Mouse (Mus musculus) small intestine, adult 2 months (tissue): ENCODE results near the gene Fnd3c2. TPM values are rescaled to one million over a fixed set of nuclear protein-coding genes. Genes with fewer than 3 reads are reported as not detected.
"Not testable (repeated sequence)": the region's sequence is repeated elsewhere in the genome, so short reads cannot be mapped to it uniquely, and the experiment has no call there.

Experiments
- H3K27ac ChIP-seq: fragments of 200-500 bp; 2 replicates; pipeline ENCODE4 v1.5.1; 2012; ENCODE audit warnings: low read depth, low read length, control low read depth, inconsistent platforms; ENCODE audit not compliant: insufficient read depth
- H3K27me3 ChIP-seq: fragments of 200-500 bp; 2 replicates; pipeline ENCODE4 v1.6.1; 2012; ENCODE audit warnings: mild to moderate bottlenecking, moderate library complexity, low read length, inconsistent platforms; ENCODE audit not compliant: control insufficient read depth, insufficient read depth
- H3K36me3 ChIP-seq: fragments of 200-500 bp; 2 replicates; pipeline ENCODE4 v1.6.1; 2012; ENCODE audit warnings: mild to moderate bottlenecking, low read length, control low read depth, inconsistent platforms; ENCODE audit not compliant: control insufficient read depth, insufficient read depth
- H3K4me1 ChIP-seq: fragments of 200-500 bp; 2 replicates; pipeline ENCODE4 v1.6.1; 2012; ENCODE audit warnings: low read length, inconsistent platforms, mixed read lengths; ENCODE audit not compliant: control insufficient read depth, insufficient read depth, insufficient read length
- H3K4me3 ChIP-seq: fragments of 200-500 bp; 2 replicates; pipeline ENCODE4 v1.5.1; 2012; ENCODE audit warnings: low read depth, mild to moderate bottlenecking, control low read depth, inconsistent platforms, low read length, moderate library complexity
- CTCF ChIP-seq: fragments of 200-500 bp; IDR thresholded peaks from 2 replicates; pipeline ENCODE4 v1.5.1; 2012; ENCODE audit warnings: low read depth, mild to moderate bottlenecking, control low read depth, inconsistent platforms, low read length, moderate library complexity, mixed read lengths; ENCODE audit not compliant: insufficient replicate concordance, insufficient read length; ENCODE audit errors: extremely low read depth
- POLR2A ChIP-seq: fragments of 200-500 bp; IDR thresholded peaks from 2 replicates; pipeline ENCODE4 v1.6.1; 2012; ENCODE audit warnings: low read depth, mild to moderate bottlenecking, control low read depth, inconsistent platforms, low read length, moderate library complexity
- WGBS: fragments of 180-500 bp; shearing (Covaris S2); methylation state at CpG from one replicate; pipeline ENCODE4 v1.1.7; 2018; 5-methylcytosine and 5-hydroxymethylcytosine counted together
- polyA plus RNA-seq: library from polyadenylated mRNA; depleted of rRNA; stranded (reverse); fragments of >200 nt; gene quantifications from 2 replicates; pipeline ENCODE4 v1.2.3, GENCODE M21; 2012; rRNA removed

Fnd3c2 gene
- not detected in 2 replicates for polyA plus RNA-seq

DNA sequence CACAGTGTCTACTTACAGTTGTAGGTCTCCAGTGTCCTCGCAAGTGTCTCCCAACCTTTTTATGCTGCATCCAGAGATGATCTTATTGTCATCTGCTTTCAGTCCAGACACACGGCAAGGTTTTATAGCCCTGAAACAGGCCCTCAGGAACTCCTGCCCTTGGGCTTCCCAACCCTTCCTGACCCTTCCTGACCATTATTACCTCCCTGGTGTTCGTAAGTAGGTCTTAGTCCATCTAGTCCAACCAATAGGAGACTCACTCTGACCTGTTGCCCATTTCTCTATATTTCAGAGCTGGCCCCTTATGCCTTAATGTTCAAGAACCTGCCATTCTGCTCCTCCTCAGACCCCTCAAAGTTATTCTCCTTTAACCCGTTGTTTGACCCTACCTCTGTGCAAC, at the start of gene Fnd3c2:
Gene Fnd3c2, minus strand, starts transcription at position 101 of the 400 bp plus-strand sequence.
- H3K27ac ChIP-seq, result no peak within 1 kb of the TSS
- no peaks in the 10 kb centered on the region for H3K4me1 ChIP-seq
- no peak within 1 kb of the TSS for H3K4me3 ChIP-seq
- WGBS, result 79% methylated on average over 4 of the region's 4 CpGs
- no peaks in the 10 kb centered on the region for H3K36me3 ChIP-seq
- no peaks in the 10 kb centered on the region for H3K27me3 ChIP-seq
- no peak for TF ChIP-seq POLR2A
- TF ChIP-seq CTCF, result no peak

DNA sequence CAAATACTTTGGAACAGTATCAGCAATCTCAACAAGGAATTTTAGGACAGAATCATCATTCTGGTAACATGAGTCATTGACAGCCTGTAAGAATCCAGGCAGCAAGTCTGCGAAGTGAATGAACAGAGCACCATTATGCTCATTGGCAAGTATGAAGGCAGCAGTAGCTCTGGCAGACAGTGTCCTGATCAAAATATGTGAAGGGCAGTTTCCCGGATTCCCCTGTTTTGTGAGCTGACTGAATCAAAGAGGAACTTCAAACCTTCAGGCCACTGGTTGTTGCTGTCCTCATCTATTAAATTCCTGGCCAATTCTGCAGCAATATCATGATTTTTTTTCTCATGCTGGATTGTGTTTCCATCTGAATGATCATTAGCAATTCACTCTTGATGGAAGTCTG, 29.3 kb upstream of the Fnd3c2 start:
- H3K27ac ChIP-seq, result no peak overlapping the region
- H3K4me1 ChIP-seq, result no peaks in the 10 kb centered on the region
- H3K27me3 ChIP-seq, result no peaks in the 10 kb centered on the region
- 76% methylated on average over 2 of the region's 2 CpGs for WGBS
- no peak overlapping the region for H3K4me3 ChIP-seq
- no peaks in the 10 kb centered on the region for H3K36me3 ChIP-seq
- TF ChIP-seq POLR2A (no peak), CTCF (no peak)

DNA sequence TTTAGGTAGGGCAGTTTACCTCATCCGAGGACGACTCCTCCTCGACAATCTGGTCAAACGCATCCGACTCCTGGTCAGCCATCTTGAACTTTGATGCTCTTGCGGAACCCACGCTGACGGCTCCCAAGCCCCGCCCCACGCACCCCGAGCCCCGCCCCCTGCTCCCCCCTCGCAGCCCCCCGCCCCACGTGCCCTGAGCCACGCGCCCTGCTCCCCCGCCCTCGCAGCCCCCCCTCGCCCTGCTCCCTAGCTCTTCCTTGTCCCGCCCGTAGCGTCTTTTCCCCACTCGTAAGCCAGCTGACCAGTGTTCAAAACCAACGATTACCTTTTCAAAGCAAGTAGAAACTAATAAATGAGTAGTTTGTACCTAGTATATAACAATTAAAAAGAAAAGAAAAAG, 34.1 kb downstream of the Fnd3c2 start, which contains the start of gene Taf9b:
Gene Taf9b, minus strand, starts transcription at position 101 of the 400 bp plus-strand sequence.
- no peak within 1 kb of the TSS for H3K27ac ChIP-seq
- 93% methylated on average over 24 of the region's 25 CpGs for WGBS
- no peaks in the 10 kb centered on the region for H3K4me1 ChIP-seq
- H3K36me3 ChIP-seq, result no peaks in the 10 kb centered on the region
- no peak for TF ChIP-seq POLR2A
- TF ChIP-seq CTCF, result no peak
- no peaks in the 10 kb centered on the region for H3K27me3 ChIP-seq
- peak within 1 kb of the TSS; percentile 99; the same call in 1 of the 2 replicates for H3K4me3 ChIP-seq

DNA sequence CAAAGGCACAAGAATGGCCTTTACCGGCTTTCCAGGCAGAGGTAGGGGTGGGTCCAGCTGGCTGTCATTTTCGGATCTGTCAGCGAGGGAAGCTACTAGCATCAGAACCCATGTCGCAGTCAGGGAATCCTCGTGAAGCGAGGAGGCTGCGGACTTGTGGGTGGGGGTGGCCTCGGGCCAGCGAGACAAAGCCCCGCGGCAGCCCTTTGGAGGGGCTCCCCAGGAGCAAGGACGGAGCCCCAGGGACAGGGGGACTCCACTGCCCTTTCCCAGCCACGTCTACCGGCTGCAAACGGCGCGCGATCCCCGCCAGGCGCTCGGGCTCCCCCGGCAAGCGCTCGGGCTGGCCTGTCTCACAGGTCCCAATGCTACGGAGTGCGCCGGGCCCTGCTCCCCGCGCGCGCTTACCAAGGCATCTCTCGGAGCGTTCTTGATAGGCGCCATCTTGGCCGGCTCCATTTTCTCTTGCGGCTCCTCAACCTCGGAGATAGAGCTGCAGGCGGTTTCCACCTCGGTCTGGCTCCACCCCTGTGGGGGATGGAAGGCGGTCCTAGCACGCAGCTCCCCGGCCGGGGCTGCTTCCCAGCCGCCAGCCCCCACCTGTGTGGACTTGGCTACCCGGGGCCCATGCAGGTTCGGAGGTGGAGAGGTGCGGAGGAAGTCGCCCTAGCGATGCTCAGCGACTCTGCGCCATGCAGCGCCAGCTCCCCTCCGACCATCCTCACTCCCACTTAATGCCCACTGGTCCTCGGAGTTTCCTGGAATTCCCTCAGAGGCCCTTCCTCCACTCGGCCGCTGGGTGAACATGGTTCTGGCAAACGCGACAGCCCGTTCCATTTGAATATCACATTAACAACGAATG, 35.8 kb downstream of the Fnd3c2 start:
- Histone ChIP-seq H3K36me3 (no peaks in the 10 kb centered on the region), H3K4me1 (no peaks in the 10 kb centered on the region), H3K27me3 (no peaks in the 10 kb centered on the region), H3K27ac (peak overlapping the region; percentile 62), H3K4me3 (peak overlapping the region; percentile 99)
- 18% methylated on average over 60 of the region's 60 CpGs for WGBS
- TF ChIP-seq CTCF (no peak), POLR2A (peak; percentile 16; the same call in 1 of the 2 replicates)

DNA sequence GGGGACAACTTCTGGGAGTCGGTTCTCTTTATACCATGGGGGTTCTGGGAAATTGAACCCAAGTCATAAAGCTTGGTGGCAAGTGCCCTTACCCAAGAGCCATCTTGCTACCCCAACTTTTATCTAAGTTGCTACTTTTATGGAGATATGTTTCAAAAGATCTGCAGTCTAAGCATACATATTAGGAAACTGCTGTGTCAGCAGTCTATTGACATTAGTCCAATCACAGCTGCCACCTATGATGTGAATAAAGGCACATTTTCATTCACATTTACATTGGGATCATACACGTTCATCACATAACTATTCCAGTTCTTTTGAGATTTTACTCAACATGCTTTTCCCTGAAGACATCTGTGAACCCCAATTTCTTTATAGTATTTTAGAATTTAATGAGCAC, 46.1 kb downstream of the Fnd3c2 start:
- 83% methylated on average over 2 of the region's 2 CpGs for WGBS
- Histone ChIP-seq H3K27ac (no peak overlapping the region), H3K4me1 (no peaks in the 10 kb centered on the region), H3K36me3 (peaks cover 2% of the 10 kb centered on the region; the same call in 1 of the 2 replicates), H3K4me3 (no peak overlapping the region), H3K27me3 (no peaks in the 10 kb centered on the region)
- TF ChIP-seq CTCF (no peak), POLR2A (no peak)

GRCm38 (mm10) chrX:106198904-106199303, 56.3 kb downstream of the Fnd3c2 start:
- no peak for TF ChIP-seq POLR2A
- TF ChIP-seq CTCF, result no peak
- no peaks in the 10 kb centered on the region for H3K4me1 ChIP-seq
- H3K36me3 ChIP-seq, result peaks cover 53% of the 10 kb centered on the region
- no peak overlapping the region for H3K4me3 ChIP-seq
- 80% methylated on average over 5 of the region's 5 CpGs for WGBS
- no peaks in the 10 kb centered on the region for H3K27me3 ChIP-seq
- H3K27ac ChIP-seq, result no peak overlapping the region

GRCm38 (mm10) chrX:106197308-106197707, 57.9 kb downstream of the Fnd3c2 start:
- TF ChIP-seq CTCF (no peak), POLR2A (no peak)
- Histone ChIP-seq H3K27ac (no peak overlapping the region), H3K36me3 (peaks cover 49% of the 10 kb centered on the region), H3K27me3 (no peaks in the 10 kb centered on the region), H3K4me3 (no peak overlapping the region), H3K4me1 (no peaks in the 10 kb centered on the region)
- WGBS, result 68% methylated on average over 5 of the region's 5 CpGs

GRCm38 (mm10) chrX:106194361-106194760, 60.8 kb downstream of the Fnd3c2 start:
- not testable (repeated sequence) for H3K27me3 ChIP-seq, H3K4me3 ChIP-seq, H3K27ac ChIP-seq, H3K4me1 ChIP-seq
- peaks cover 39% of the 10 kb centered on the region for H3K36me3 ChIP-seq
- 80% methylated on average over 6 of the region's 6 CpGs for WGBS
